Mouse (Mus musculus) testis, adult 2 months (tissue): Measurements from ENCODE around the gene Gm7247.

Source experiments
- CTCF ChIP-seq: fragments of 200-500 bp; IDR thresholded peaks from 2 replicates; pipeline ENCODE4 v1.5.1; 2012; ENCODE audit warnings: low read depth, mild to moderate bottlenecking, inconsistent platforms, low read length, moderate library complexity; ENCODE audit not compliant: control insufficient read depth, insufficient read depth, insufficient replicate concordance
- POLR2A ChIP-seq: fragments of 200-500 bp; IDR thresholded peaks from 2 replicates; pipeline ENCODE4 v1.6.1; 2012; ENCODE audit warnings: low read depth, mild to moderate bottlenecking, inconsistent platforms, low read length, moderate library complexity; ENCODE audit not compliant: control insufficient read depth

- TF ChIP-seq CTCF (no peak), POLR2A (no peak)
Measured at GRCm38 (mm10) chr14:51495781-51496180, 134.2 kb downstream of the Gm7247 start.
